Mouse (Mus musculus): ENCODE measurements at regions not wholly inside any gene's neighbourhood (a gene's known extent, or its start where the extent isn't known, plus 50 kb on each side); places are given as distances from the start of the nearest gene placed in this dataset.

GRCm38 (mm10) chr3:33498645-33499044 is 301.0 kb upstream of the Ttc14 start:
- DNase-seq (ENCODE audit: low spot score) = no peak
- intact Hi-C loops (cut with DNase I) = no loop called here

DNA sequence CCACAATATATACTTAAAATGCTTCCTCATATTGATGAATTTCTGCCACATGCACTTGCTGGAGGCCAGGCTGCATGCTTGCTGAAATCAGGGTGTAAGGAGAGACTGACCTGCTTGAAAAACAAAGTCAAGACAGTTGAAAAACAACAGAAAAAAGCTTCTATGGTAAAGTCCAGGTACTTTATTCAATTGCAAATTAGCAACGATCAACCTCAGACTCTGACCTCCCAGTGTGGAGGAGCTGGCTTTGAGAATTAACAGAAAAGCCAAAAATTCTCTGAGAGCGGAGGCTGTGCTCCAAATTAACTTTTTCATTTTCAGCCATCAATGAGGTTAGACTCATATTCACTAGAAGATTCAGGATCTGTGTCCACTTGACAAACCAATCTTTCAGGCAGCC is 291.4 kb upstream of the Ttc14 start:
- DNase-seq (ENCODE audit: low spot score) = no peak
- intact Hi-C loops (cut with DNase I) = no loop called here

GRCm38 (mm10) chr3:33544161-33544560 is 255.5 kb upstream of the Ttc14 start:
- no peak for DNase-seq (ENCODE audit: low spot score)
- intact Hi-C loops (cut with DNase I) = no loop called here

GRCm38 (mm10) chr3:33562670-33563360 is 236.8 kb upstream of the Ttc14 start:
- DNase-seq (ENCODE audit: low spot score) = no peak
- intact Hi-C loops (cut with DNase I) = no loop called here

- intact Hi-C loops (cut with DNase I) = no loop called here
- DNase-seq (ENCODE audit: low spot score) = no peak
Observed at GRCm38 (mm10) chr3:33580599-33580998, 219.0 kb upstream of the Ttc14 start.

- no peak for DNase-seq (ENCODE audit: low spot score)
- intact Hi-C loops (cut with DNase I) = no loop called here
Observed at GRCm38 (mm10) chr3:33614206-33614605, 185.4 kb upstream of the Ttc14 start.

DNA sequence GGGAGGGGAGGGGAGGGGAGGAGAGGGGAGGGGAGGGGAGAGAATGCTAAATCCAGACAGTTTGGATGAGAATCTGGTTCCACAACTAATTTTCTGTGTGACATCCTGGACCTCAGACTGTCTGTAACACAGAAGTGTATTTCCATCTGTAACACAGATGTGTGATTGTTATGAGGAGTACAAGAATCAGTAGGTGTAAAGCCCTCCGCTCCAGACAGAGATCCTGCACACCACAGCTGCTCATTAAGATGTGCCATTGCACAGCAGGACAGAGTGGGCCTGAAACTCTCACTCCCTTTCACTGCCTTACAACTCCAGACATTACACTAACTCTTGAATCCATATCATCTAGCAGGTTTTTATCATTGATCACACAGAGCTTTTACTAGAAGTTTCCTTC is 182.8 kb upstream of the Ttc14 start:
- no peak for DNase-seq (ENCODE audit: low spot score)
- intact Hi-C loops (cut with DNase I) = no loop called here

- intact Hi-C loops (cut with DNase I) = loop anchor here (10.0 kb wide), 1 partner anchor 328 kb away; no protein-coding TSS in a partner anchor
- no peak for DNase-seq (ENCODE audit: low spot score)
Observed at GRCm38 (mm10) chr3:33632928-33633514, 166.6 kb upstream of the Ttc14 start.

GRCm38 (mm10) chr3:33658597-33658996 is 141.0 kb upstream of the Ttc14 start:
- DNase-seq (ENCODE audit: low spot score) = no peak
- intact Hi-C loops (cut with DNase I) = no loop called here
